Mouse (Mus musculus) megakaryocyte, embryonic 14.5 days (primary cell): Measurements from ENCODE around the gene Dnah1. TPM values are rescaled to one million over a fixed set of nuclear protein-coding genes. Genes with fewer than 3 reads are reported as not detected.

ENCODE experiments used
- H3K27me3 ChIP-seq: replicated peaks from 2 replicates; pipeline ENCODE3; 2012; ENCODE audit warnings: inconsistent platforms
- H3K36me3 ChIP-seq: replicated peaks from 2 replicates; pipeline ENCODE3; 2012; ENCODE audit warnings: low read length, inconsistent platforms, mixed read lengths
- H3K4me1 ChIP-seq: 2 replicates; pipeline ENCODE4 v1.6.1; 2012; ENCODE audit warnings: inconsistent platforms
- H3K4me3 ChIP-seq: replicated peaks from 2 replicates; pipeline ENCODE3; 2012; ENCODE audit warnings: moderate library complexity, mild to moderate bottlenecking, inconsistent platforms
- H3K9me3 ChIP-seq: 2 replicates; pipeline ENCODE4 v1.6.1; 2012; ENCODE audit warnings: inconsistent platforms
- FLI1 ChIP-seq: IDR thresholded peaks from 2 replicates; pipeline ENCODE4 v1.6.1; 2012; ENCODE audit warnings: low read length, inconsistent platforms, mixed read lengths
- GATA1 ChIP-seq: IDR thresholded peaks from 3 replicates; pipeline ENCODE4 v1.6.1; 2012; ENCODE audit warnings: mixed read lengths, low read length, inconsistent platforms, borderline replicate concordance
- polyA plus RNA-seq: library from polyadenylated mRNA; stranded (reverse); fragments of >175 nt; gene quantifications from 2 replicates; pipeline ENCODE4 v1.2.3, GENCODE M21; 2012; ENCODE audit warnings: low replicate concordance; ENCODE audit not compliant: insufficient read depth

Gene Dnah1
- polyA plus RNA-seq, 1 experiment = 0.06 TPM

- TF ChIP-seq GATA1 = no peak
- TF ChIP-seq FLI1 = no peak
- Histone ChIP-seq H3K4me3 (no peak overlapping the region), H3K4me1 (peaks cover 25% of the 10 kb centered on the region), H3K36me3 (peaks cover 36% of the 10 kb centered on the region), H3K9me3 (no peaks in the 10 kb centered on the region), H3K27me3 (no peaks in the 10 kb centered on the region)
Measured at GRCm38 (mm10) chr14:31245946-31246345, 77.8 kb downstream of the Dnah1 start.

- no peaks in the 10 kb centered on the region for H3K27me3 ChIP-seq
- no peak overlapping the region for H3K4me3 ChIP-seq
- H3K36me3 ChIP-seq = peaks cover 48% of the 10 kb centered on the region
- H3K9me3 ChIP-seq = no peaks in the 10 kb centered on the region
- peaks cover 18% of the 10 kb centered on the region for H3K4me1 ChIP-seq
- TF ChIP-seq GATA1 = no peak
- no peak for TF ChIP-seq FLI1
Measured at GRCm38 (mm10) chr14:31244777-31245176, 78.9 kb downstream of the Dnah1 start.

GRCm38 (mm10) chr14:31240528-31240927 lies 83.2 kb downstream of the Dnah1 start:
- H3K4me3 ChIP-seq = no peak overlapping the region
- H3K4me1 ChIP-seq = 0 out of 2 replicates have a peak, but pooled peaks cover 3% of the 10 kb centered on the region
- no peaks in the 10 kb centered on the region for H3K9me3 ChIP-seq
- no peaks in the 10 kb centered on the region for H3K27me3 ChIP-seq
- H3K36me3 ChIP-seq = peaks cover 51% of the 10 kb centered on the region
- no peak for TF ChIP-seq FLI1

- Histone ChIP-seq H3K27me3 (peaks cover 22% of the 10 kb centered on the region), H3K36me3 (peaks cover 44% of the 10 kb centered on the region), H3K4me3 (no peak overlapping the region), H3K4me1 (peaks cover 17% of the 10 kb centered on the region), H3K9me3 (no peaks in the 10 kb centered on the region)
- no peak for TF ChIP-seq GATA1
- no peak for TF ChIP-seq FLI1
Measured at GRCm38 (mm10) chr14:31237101-31237882, 86.4 kb downstream of the Dnah1 start.

GRCm38 (mm10) chr14:31233996-31234591 lies 89.6 kb downstream of the Dnah1 start:
- TF ChIP-seq GATA1 (no peak), FLI1 (no peak)
- peaks cover 39% of the 10 kb centered on the region for H3K4me1 ChIP-seq
- H3K9me3 ChIP-seq = no peaks in the 10 kb centered on the region
- peak overlapping the region; percentile 60 for H3K4me3 ChIP-seq
- H3K36me3 ChIP-seq = peaks cover 23% of the 10 kb centered on the region
- H3K27me3 ChIP-seq = peaks cover 46% of the 10 kb centered on the region

- TF ChIP-seq GATA1 (no peak), FLI1 (no peak)
- Histone ChIP-seq H3K36me3 (peaks cover 15% of the 10 kb centered on the region), H3K4me3 (no peak overlapping the region), H3K4me1 (peaks cover 47% of the 10 kb centered on the region), H3K27me3 (peaks cover 46% of the 10 kb centered on the region), H3K9me3 (no peaks in the 10 kb centered on the region)
Measured at GRCm38 (mm10) chr14:31233070-31233995, 90.4 kb downstream of the Dnah1 start.

- Histone ChIP-seq H3K36me3 (peaks cover 7% of the 10 kb centered on the region), H3K9me3 (no peaks in the 10 kb centered on the region), H3K4me1 (peaks cover 55% of the 10 kb centered on the region), H3K4me3 (no peak overlapping the region), H3K27me3 (peaks cover 50% of the 10 kb centered on the region)
- no peak for TF ChIP-seq FLI1
- no peak for TF ChIP-seq GATA1
Measured at GRCm38 (mm10) chr14:31232404-31233069, 91.2 kb downstream of the Dnah1 start.

GRCm38 (mm10) chr14:31230442-31230841 lies 93.3 kb downstream of the Dnah1 start:
- no peaks in the 10 kb centered on the region for H3K9me3 ChIP-seq
- peaks cover 69% of the 10 kb centered on the region for H3K27me3 ChIP-seq
- no peaks in the 10 kb centered on the region for H3K36me3 ChIP-seq
- H3K4me1 ChIP-seq = peaks cover 65% of the 10 kb centered on the region
- TF ChIP-seq FLI1 = no peak
- no peak for TF ChIP-seq GATA1
- no peak overlapping the region for H3K4me3 ChIP-seq

GRCm38 (mm10) chr14:31228234-31228633 lies 95.5 kb downstream of the Dnah1 start:
- TF ChIP-seq GATA1 = no peak
- TF ChIP-seq FLI1 = no peak
- H3K27me3 ChIP-seq = peaks cover 71% of the 10 kb centered on the region
- H3K9me3 ChIP-seq = no peaks in the 10 kb centered on the region
- peaks cover 50% of the 10 kb centered on the region for H3K4me1 ChIP-seq
- H3K4me3 ChIP-seq = peak overlapping the region; percentile 65
- H3K36me3 ChIP-seq = no peaks in the 10 kb centered on the region
